Mouse (Mus musculus): ENCODE measurements around the gene Alg1. TPM values are rescaled to one million over a fixed set of nuclear protein-coding genes. Genes with fewer than 3 reads are reported as not detected.
"Not testable (repeated sequence)": the region's sequence is repeated elsewhere in the genome, so short reads cannot be mapped to it uniquely, and the experiment has no call there.

Gene Alg1
- polyA plus RNA-seq (2012; rRNA removed) = 52.9 and 56.7 TPM in 2 replicates

- DNase-seq (ENCODE audit: extremely low spot score in 1 of 2, low spot score in 1 of 2) = peak; percentile 82 to 96
These were observed at the start of gene Alg1 for GRCm38 (mm10) chr16:5233418-5234313. Alg1 (plus strand) TSS chr16:5233621.

GRCm38 (mm10) chr16:5184101-5184500 is 49.3 kb upstream of the Alg1 start:
- DNase-seq (ENCODE audit: extremely low spot score in 1 of 2, low spot score in 1 of 2) = no peak

GRCm38 (mm10) chr16:5184956-5185355 is 48.5 kb upstream of the Alg1 start:
- DNase-seq (ENCODE audit: extremely low spot score in 1 of 2, low spot score in 1 of 2) = no peak

- no peak for DNase-seq (ENCODE audit: extremely low spot score in 1 of 2, low spot score in 1 of 2)
These were observed 47.7 kb upstream of the Alg1 start for GRCm38 (mm10) chr16:5185691-5186090.

GRCm38 (mm10) chr16:5186234-5186633 is 47.2 kb upstream of the Alg1 start:
- DNase-seq (ENCODE audit: extremely low spot score in 1 of 2, low spot score in 1 of 2) = peak in 1 of 2 experiments; percentile 69

- peak in 1 of 2 experiments; percentile 78 for DNase-seq (ENCODE audit: extremely low spot score in 1 of 2, low spot score in 1 of 2)
These were observed 38.3 kb upstream of the Alg1 start for GRCm38 (mm10) chr16:5195080-5195479.

GRCm38 (mm10) chr16:5202681-5203080 is 30.7 kb upstream of the Alg1 start:
- peak in 1 of 2 experiments; percentile 74 for DNase-seq (ENCODE audit: extremely low spot score in 1 of 2, low spot score in 1 of 2)

- no peak for DNase-seq (ENCODE audit: extremely low spot score in 1 of 2, low spot score in 1 of 2)
These were observed 30.2 kb upstream of the Alg1 start for GRCm38 (mm10) chr16:5203200-5203599.

- peak; percentile 45 to 80 for DNase-seq (ENCODE audit: extremely low spot score in 1 of 2, low spot score in 1 of 2)
These were observed 29.6 kb upstream of the Alg1 start, which contains the start of gene Nagpa for GRCm38 (mm10) chr16:5203668-5204433. Nagpa (minus strand) TSS chr16:5204012.

GRCm38 (mm10) chr16:5205431-5205970 is 27.9 kb upstream of the Alg1 start:
- no peak for DNase-seq (ENCODE audit: extremely low spot score in 1 of 2, low spot score in 1 of 2)

GRCm38 (mm10) chr16:5206051-5206450 is 27.4 kb upstream of the Alg1 start:
- DNase-seq (ENCODE audit: extremely low spot score in 1 of 2, low spot score in 1 of 2) = peak in 1 of 2 experiments; percentile 46

- no peak for DNase-seq (ENCODE audit: extremely low spot score in 1 of 2, low spot score in 1 of 2)
These were observed 23.1 kb upstream of the Alg1 start for GRCm38 (mm10) chr16:5210365-5210764.

- DNase-seq (ENCODE audit: extremely low spot score in 1 of 2, low spot score in 1 of 2) = peak in 1 of 2 experiments; percentile 48
These were observed 21.3 kb upstream of the Alg1 start for GRCm38 (mm10) chr16:5212150-5212549.

- peak in 1 of 2 experiments; percentile 45 for DNase-seq (ENCODE audit: extremely low spot score in 1 of 2, low spot score in 1 of 2)
These were observed 19.3 kb upstream of the Alg1 start for GRCm38 (mm10) chr16:5214126-5214525.

GRCm38 (mm10) chr16:5216686-5217085 is 16.7 kb upstream of the Alg1 start:
- no peak for DNase-seq (ENCODE audit: extremely low spot score in 1 of 2, low spot score in 1 of 2)

GRCm38 (mm10) chr16:5217341-5218133 is 15.9 kb upstream of the Alg1 start:
- no peak for DNase-seq (ENCODE audit: extremely low spot score in 1 of 2, low spot score in 1 of 2)

GRCm38 (mm10) chr16:5221403-5221802 is 12.0 kb upstream of the Alg1 start:
- no peak for DNase-seq (ENCODE audit: extremely low spot score in 1 of 2, low spot score in 1 of 2)

GRCm38 (mm10) chr16:5222140-5222539 is 11.3 kb upstream of the Alg1 start, which contains the start of gene AU021092:
AU021092 (minus strand) TSS chr16:5222299.
- DNase-seq (ENCODE audit: extremely low spot score in 1 of 2, low spot score in 1 of 2) = no peak

- not testable (repeated sequence) for DNase-seq (ENCODE audit: extremely low spot score in 1 of 2, low spot score in 1 of 2)
These were observed 6.9 kb upstream of the Alg1 start for GRCm38 (mm10) chr16:5226534-5226933.

GRCm38 (mm10) chr16:5227501-5227900 is 5.9 kb upstream of the Alg1 start:
- DNase-seq (ENCODE audit: extremely low spot score in 1 of 2, low spot score in 1 of 2) = not testable (repeated sequence)

Data from frontal cortex, adult 2 months (tissue).